In the genomic region with DNA sequence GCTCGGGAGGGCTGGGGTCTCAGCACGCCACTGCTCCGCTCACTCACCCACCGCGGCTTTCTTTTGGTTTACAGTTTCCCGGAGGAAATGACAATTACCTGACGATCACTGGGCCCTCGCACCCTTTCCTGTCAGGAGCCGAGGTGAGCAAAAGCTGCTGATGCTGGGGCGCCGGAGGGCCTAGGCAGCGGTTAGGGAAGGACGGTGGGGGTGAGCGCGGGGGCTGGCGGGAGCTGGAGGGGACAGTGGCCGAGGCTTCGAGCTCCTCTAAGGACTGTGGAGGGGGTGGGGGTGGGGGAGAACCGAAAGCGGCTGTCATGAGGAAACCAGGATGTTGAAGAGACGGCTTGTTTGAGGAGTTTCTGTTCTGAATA, we compare ENCODE assay signal across 8 mouse cellular contexts. TPM values are rescaled to one million over a fixed set of nuclear protein-coding genes. Genes with fewer than 3 reads are reported as not detected.
DNase-seq lines count a peak whose midpoint lies in the region; ATAC-seq lines count a peak whose summit lies in the region.

No protein-coding gene starts in this region.

- peak overlapping the region; percentile 57 for H3K4me2 ChIP-seq in forebrain, embryonic 15.5 days (replicated peaks)

- peak overlapping the region; percentile 94 for H3K4me3 ChIP-seq in heart, embryonic 10.5 days
- H3K4me3 ChIP-seq in forebrain, embryonic 15.5 days: peak overlapping the region; percentile 55
- H3K4me3 ChIP-seq in macrophage (ENCODE audit: inconsistent target): peak overlapping the region; percentile 71

- peaks cover 6% of the 10 kb centered on the region for H3K4me1 ChIP-seq in heart, embryonic 10.5 days
- peaks cover 17% of the 10 kb centered on the region for H3K4me1 ChIP-seq in forebrain, embryonic 15.5 days

- ATAC-seq in forebrain, embryonic 15.5 days (replicated peaks): peak; percentile 42

- H3K36me3 ChIP-seq in heart, embryonic 10.5 days: peaks cover 13% of the 10 kb centered on the region; the same call in 1 of the 2 replicates
- peaks cover 7% of the 10 kb centered on the region for H3K36me3 ChIP-seq in forebrain, embryonic 15.5 days
- H3K36me3 ChIP-seq in macrophage (ENCODE audit: inconsistent target): peaks cover 10% of the 10 kb centered on the region; the same call in 1 of the 2 replicates

- no peak for DNase-seq in heart, embryonic 10.5 days (ENCODE audit: low spot score)
- no peak for DNase-seq in heart, adult 11 months
- peak; percentile 18 for DNase-seq in ES-CJ7 (ENCODE audit: low read depth, low spot score)
- no peak for DNase-seq in left cerebral cortex, postnatal 4 days
- DNase-seq in cerebellum, postnatal 10 days: no peak
- no peak for DNase-seq in left cerebral cortex, postnatal 25 days (ENCODE audit: low spot score in 2 of 2)

- peaks cover 57% of the 10 kb centered on the region for H3K79me2 ChIP-seq in macrophage (ENCODE audit: inconsistent target)

- under 1% methylated on average over 21 of the region's 21 CpGs for WGBS in heart, embryonic 10.5 days
- under 1% methylated on average over 21 of the region's 21 CpGs for WGBS in forebrain, embryonic 15.5 days
- WGBS in macrophage (ENCODE audit: missing documents): under 1% methylated on average over 19 of the region's 21 CpGs

- peak overlapping the region; percentile 91 for H3K27ac ChIP-seq in heart, embryonic 10.5 days
- H3K27ac ChIP-seq in forebrain, embryonic 15.5 days (replicated peaks): peak overlapping the region; percentile 86
- H3K27ac ChIP-seq in macrophage: peak overlapping the region; percentile 64

- intact Hi-C loops in left cerebral cortex, postnatal 4 days (cut with DNase I): no loop called here
- intact Hi-C loops in left cerebral cortex, postnatal 25 days (cut with DNase I): loop anchor here (1.0 to 10.0 kb wide), 4 partner anchors 22 to 395 kb away; a partner anchor contains a TSS

- H3K9ac ChIP-seq in forebrain, embryonic 15.5 days (replicated peaks): peak overlapping the region; percentile 74

- no peaks in the 10 kb centered on the region for H3K27me3 ChIP-seq in heart, embryonic 10.5 days (ENCODE audit: insufficient read depth, poor library complexity, severe bottlenecking)
- no peaks in the 10 kb centered on the region for H3K27me3 ChIP-seq in forebrain, embryonic 15.5 days

- no peaks in the 10 kb centered on the region for H3K9me3 ChIP-seq in heart, embryonic 10.5 days
- H3K9me3 ChIP-seq in forebrain, embryonic 15.5 days: no peaks in the 10 kb centered on the region

RNA-seq across cellular contexts. Expression of a gene that starts 0.4 kb away (rescaled TPM):
- 15.5 and 17.1 TPM in 2 replicates for polyA plus RNA-seq in heart, embryonic 10.5 days (2016; fragmentation: Nextera tagmentation; extraction: Ambion mirVana)
- polyA plus RNA-seq in forebrain, embryonic 15.5 days (2015; fragmentation: Nextera tagmentation; extraction: Ambion mirVana): 44.4 and 44.8 TPM in 2 replicates
- 10 to 100 TPM in 22 of 26 experiments, 1 to 10 TPM in 4; 5.4 to 25.0 (median 16.8) TPM for total RNA-seq in macrophage (2018; cell fraction: chromatin; rRNA removed)
- 10 to 100 TPM; 10.1 to 16.0 (median 12.8) TPM for total RNA-seq in macrophage (2018; cell fraction: cytosol; rRNA removed)
- total RNA-seq in macrophage (2018; cell fraction: nucleus; rRNA removed): 10 to 100 TPM in 24 of 26 experiments, 1 to 10 TPM in 2; 6.9 to 28.8 (median 13.3) TPM
- 9.7 to 20.8 TPM (median 12.3 TPM) in 3 replicates for polyA plus RNA-seq in macrophage (2018)
- 10 to 100 TPM; 38.3 to 40.8 TPM for total RNA-seq in left cerebral cortex, postnatal 4 days (2021)
- 10 to 100 TPM; 30.9 to 32.4 TPM for total RNA-seq in left cerebral cortex, postnatal 25 days (2021)

RNA-seq across cellular contexts. Expression of a gene that starts 0.8 kb away (rescaled TPM):
- polyA plus RNA-seq in heart, embryonic 10.5 days (2016; fragmentation: Nextera tagmentation; extraction: Ambion mirVana): 40.2 and 40.4 TPM in 2 replicates
- 59.5 and 62.9 TPM in 2 replicates for polyA plus RNA-seq in forebrain, embryonic 15.5 days (2015; fragmentation: Nextera tagmentation; extraction: Ambion mirVana)
- total RNA-seq in macrophage (2018; cell fraction: chromatin; rRNA removed): 100 to 1,000 TPM in 7 of 26 experiments, 10 to 100 TPM in 19; 41.0 to 119 (median 83.4) TPM
- total RNA-seq in macrophage (2018; cell fraction: cytosol; rRNA removed): 10 to 100 TPM; 46.0 to 66.8 (median 56.9) TPM
- total RNA-seq in macrophage (2018; cell fraction: nucleus; rRNA removed): 10 to 100 TPM; 34.4 to 87.4 (median 73.2) TPM
- polyA plus RNA-seq in macrophage (2018): 34.3 to 46.1 TPM (median 44.4 TPM) in 3 replicates
- total RNA-seq in left cerebral cortex, postnatal 4 days (2021): 10 to 100 TPM; 48.0 to 56.4 TPM
- total RNA-seq in left cerebral cortex, postnatal 25 days (2021): 10 to 100 TPM; 65.5 to 66.8 TPM

RNA-seq across cellular contexts. Expression of a gene that starts 22.2 kb away (rescaled TPM):
- polyA plus RNA-seq in heart, embryonic 10.5 days (2016; fragmentation: Nextera tagmentation; extraction: Ambion mirVana): 32.6 and 34.0 TPM in 2 replicates
- 39.7 and 47.9 TPM in 2 replicates for polyA plus RNA-seq in forebrain, embryonic 15.5 days (2015; fragmentation: Nextera tagmentation; extraction: Ambion mirVana)
- total RNA-seq in macrophage (2018; cell fraction: chromatin; rRNA removed): 100 to 1,000 TPM in 23 of 26 experiments, 10 to 100 TPM in 3; 70.8 to 390 (median 280) TPM
- total RNA-seq in macrophage (2018; cell fraction: cytosol; rRNA removed): 10 to 100 TPM; 26.7 to 66.1 (median 53.0) TPM
- total RNA-seq in macrophage (2018; cell fraction: nucleus; rRNA removed): 100 to 1,000 TPM in 20 of 26 experiments, 10 to 100 TPM in 6; 52.6 to 227 (median 146) TPM
- polyA plus RNA-seq in macrophage (2018): 45.5 to 56.6 TPM (median 54.6 TPM) in 3 replicates
- 100 to 1,000 TPM; 142 to 154 TPM for total RNA-seq in left cerebral cortex, postnatal 4 days (2021)
- 100 to 1,000 TPM; 115 to 122 TPM for total RNA-seq in left cerebral cortex, postnatal 25 days (2021)

RNA-seq across cellular contexts. Expression of a gene that starts 25.2 kb away (rescaled TPM):
- 36.0 and 42.5 TPM in 2 replicates for polyA plus RNA-seq in heart, embryonic 10.5 days (2016; fragmentation: Nextera tagmentation; extraction: Ambion mirVana)
- 51.4 and 57.1 TPM in 2 replicates for polyA plus RNA-seq in forebrain, embryonic 15.5 days (2015; fragmentation: Nextera tagmentation; extraction: Ambion mirVana)
- total RNA-seq in macrophage (2018; cell fraction: chromatin; rRNA removed): 100 to 1,000 TPM in 1 of 26 experiments, 10 to 100 TPM in 25; 29.9 to 101 (median 63.5) TPM
- total RNA-seq in macrophage (2018; cell fraction: cytosol; rRNA removed): 10 to 100 TPM in 25 of 26 experiments, 1 to 10 TPM in 1; 9.6 to 20.9 (median 15.9) TPM
- total RNA-seq in macrophage (2018; cell fraction: nucleus; rRNA removed): 10 to 100 TPM; 26.0 to 83.2 (median 44.6) TPM
- 15.8 to 18.9 TPM (median 16.8 TPM) in 3 replicates for polyA plus RNA-seq in macrophage (2018)
- total RNA-seq in left cerebral cortex, postnatal 4 days (2021): 10 to 100 TPM; 39.2 to 47.4 TPM
- total RNA-seq in left cerebral cortex, postnatal 25 days (2021): 10 to 100 TPM; 39.8 to 41.5 TPM

RNA-seq across cellular contexts. Expression of a gene that starts 48.8 kb away (rescaled TPM):
- polyA plus RNA-seq in heart, embryonic 10.5 days (2016; fragmentation: Nextera tagmentation; extraction: Ambion mirVana): 12.1 and 17.1 TPM in 2 replicates
- 29.6 and 31.7 TPM in 2 replicates for polyA plus RNA-seq in forebrain, embryonic 15.5 days (2015; fragmentation: Nextera tagmentation; extraction: Ambion mirVana)
- total RNA-seq in macrophage (2018; cell fraction: chromatin; rRNA removed): 1 to 10 TPM in 1 of 26 experiments, under 1 TPM in 9, not detected in 16; 0.12 to 2.2 (median 0.20) TPM
- total RNA-seq in macrophage (2018; cell fraction: cytosol; rRNA removed): under 1 TPM; under 0.01 to 0.35 (median 0.15) TPM
- total RNA-seq in macrophage (2018; cell fraction: nucleus; rRNA removed): under 1 TPM in 14 of 26 experiments, not detected in 12; 0.11 to 0.45 (median 0.18) TPM
- 0.26 to 0.31 TPM (median 0.27 TPM) in 3 replicates for polyA plus RNA-seq in macrophage (2018)
- 10 to 100 TPM; 45.9 to 48.7 TPM for total RNA-seq in left cerebral cortex, postnatal 4 days (2021)
- 10 to 100 TPM; 32.3 to 33.4 TPM for total RNA-seq in left cerebral cortex, postnatal 25 days (2021)
